Mouse (Mus musculus) olfactory bulb, adult 2 months (tissue): ENCODE results near the gene Kcnn1.

Experiments used
- CTCF ChIP-seq: fragments of 200-500 bp; IDR thresholded peaks from 2 replicates; pipeline ENCODE4 v1.5.1; 2012; ENCODE audit warnings: low read depth, mild to moderate bottlenecking, low read length, moderate library complexity; ENCODE audit not compliant: insufficient read depth
- POLR2A ChIP-seq: fragments of 200-500 bp; IDR thresholded peaks from 2 replicates; pipeline ENCODE4 v1.6.1; 2012; ENCODE audit warnings: mild to moderate bottlenecking, low read depth, low read length, moderate library complexity; ENCODE audit not compliant: insufficient read depth

DNA sequence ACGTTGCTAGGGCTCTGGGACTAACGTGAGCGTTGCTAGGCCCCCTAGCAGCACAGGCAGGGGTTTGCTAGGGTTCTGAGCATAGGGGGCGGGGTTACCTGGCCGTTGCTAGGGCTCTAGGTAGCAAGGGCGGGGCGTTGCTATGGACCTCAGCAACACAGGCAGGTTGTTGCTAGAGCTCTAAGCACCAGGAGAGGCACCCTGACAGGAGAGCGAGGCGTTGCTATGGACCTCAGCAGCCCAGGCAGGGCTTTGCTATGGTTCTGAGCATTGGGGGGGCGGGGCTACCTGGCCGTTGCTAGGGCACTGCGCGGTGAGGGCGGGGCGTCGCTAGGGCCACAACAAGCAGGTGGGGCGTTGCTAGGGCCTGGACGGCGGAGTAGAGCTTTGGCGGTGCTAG, 70.4 kb downstream of the Kcnn1 start:
- TF ChIP-seq CTCF (no peak), POLR2A (no peak)
